Mouse (Mus musculus): ENCODE data around the gene Tmem183a.

- TF ChIP-seq POLR2A (IDR thresholded peaks at IDR 0.05; ENCODE audit: low read depth, low read length) (no peak), CTCF (IDR thresholded peaks at IDR 0.05; ENCODE audit: extremely low read depth, insufficient read length, insufficient replicate concordance, low read depth, low read length) (no peak)
Observed at GRCm38 (mm10) chr1:134311760-134312159, 50.0 kb downstream of the Tmem183a start.
